8 mouse cellular contexts compared by ENCODE assay signal in genomic region chr2:104096256-104096655, GRCm38 (mm10). TPM values are rescaled to one million over a fixed set of nuclear protein-coding genes. Genes with fewer than 3 reads are reported as not detected.
A peak's percentile ranks its signal among the peaks of the same experiment; 100 is the strongest.
DNase-seq lines count a peak whose midpoint lies in the region; ATAC-seq lines count a peak whose summit lies in the region.

No protein-coding gene starts in this region.

- ATAC-seq in heart, embryonic 12.5 days (ENCODE audit: insufficient number of reproducible peaks, low FRiP score), result no peak
- ATAC-seq in hindbrain, embryonic 15.5 days (ENCODE audit: low FRiP score, low read depth), result no peak
- ATAC-seq in midbrain, embryonic 11.5 days (ENCODE audit: low FRiP score), result peak; percentile 54; the same call in 1 of the 2 replicates

- peak overlapping the region; percentile 60 for H3K4me3 ChIP-seq in heart, embryonic 12.5 days
- peak overlapping the region; percentile 43 for H3K4me3 ChIP-seq in hindbrain, embryonic 15.5 days
- H3K4me3 ChIP-seq in midbrain, embryonic 11.5 days (ENCODE audit: low read depth, low read length), result peak overlapping the region; percentile 43

- no peaks in the 10 kb centered on the region for H3K27me3 ChIP-seq in heart, embryonic 12.5 days (replicated peaks)
- no peaks in the 10 kb centered on the region for H3K27me3 ChIP-seq in hindbrain, embryonic 15.5 days
- H3K27me3 ChIP-seq in midbrain, embryonic 11.5 days (ENCODE audit: control insufficient read depth, insufficient read depth, low read length), result no peaks in the 10 kb centered on the region

- H3K27ac ChIP-seq in heart, embryonic 12.5 days (ENCODE audit: poor library complexity, severe bottlenecking), result peak overlapping the region; percentile 97
- peak overlapping the region; percentile 76 for H3K27ac ChIP-seq in hindbrain, embryonic 15.5 days (replicated peaks)
- H3K27ac ChIP-seq in midbrain, embryonic 11.5 days (ENCODE audit: low read depth, low read length), result peak overlapping the region; percentile 78

- peak overlapping the region; percentile 83 for H3K9ac ChIP-seq in heart, embryonic 12.5 days
- peak overlapping the region; percentile 49 for H3K9ac ChIP-seq in hindbrain, embryonic 15.5 days
- H3K9ac ChIP-seq in midbrain, embryonic 11.5 days (ENCODE audit: low read length), result peak overlapping the region; percentile 67

- no peaks in the 10 kb centered on the region for H3K36me3 ChIP-seq in heart, embryonic 12.5 days
- H3K36me3 ChIP-seq in hindbrain, embryonic 15.5 days, result no peaks in the 10 kb centered on the region
- H3K36me3 ChIP-seq in midbrain, embryonic 11.5 days (ENCODE audit: control insufficient read depth, insufficient read depth, low read length), result no peaks in the 10 kb centered on the region

- H3K4me2 ChIP-seq in heart, embryonic 12.5 days, result peak overlapping the region; percentile 71
- peak overlapping the region; percentile 64 for H3K4me2 ChIP-seq in hindbrain, embryonic 15.5 days
- peak overlapping the region; percentile 60 for H3K4me2 ChIP-seq in midbrain, embryonic 11.5 days

- H3K9me3 ChIP-seq in heart, embryonic 12.5 days (replicated peaks), result no peaks in the 10 kb centered on the region
- no peaks in the 10 kb centered on the region for H3K9me3 ChIP-seq in hindbrain, embryonic 15.5 days
- H3K9me3 ChIP-seq in midbrain, embryonic 11.5 days (ENCODE audit: control insufficient read depth, low read length), result no peaks in the 10 kb centered on the region

- H3K4me1 ChIP-seq in heart, embryonic 12.5 days (replicated peaks), result peaks cover 30% of the 10 kb centered on the region
- peaks cover 11% of the 10 kb centered on the region for H3K4me1 ChIP-seq in hindbrain, embryonic 15.5 days (replicated peaks)
- H3K4me1 ChIP-seq in midbrain, embryonic 11.5 days (ENCODE audit: control insufficient read depth, insufficient read depth, low read length), result peaks cover 9% of the 10 kb centered on the region; the same call in 1 of the 2 replicates

- intact Hi-C loops in heart, postnatal 25 days (cut with DNase I), result loop anchor here (1.0 to 10.0 kb wide), 3 partner anchors 26 to 61 kb away; partner anchors contain the start of gene A930018P22Rik

- 21% methylated on average over 10 of the region's 10 CpGs for WGBS in heart, embryonic 12.5 days
- WGBS in hindbrain, embryonic 15.5 days, result 39% methylated on average over 10 of the region's 10 CpGs
- WGBS in midbrain, embryonic 11.5 days, result 41% methylated on average over 10 of the region's 10 CpGs

- DNase-seq in heart, postnatal 25 days (ENCODE audit: low spot score), result no peak
- peak; percentile 19 for DNase-seq in Muller cell, postnatal 12 days (ENCODE audit: inconsistent ontology term)
- DNase-seq in midbrain, embryonic 11.5 days (ENCODE audit: low spot score, missing footprints), result peak; percentile 88
- no peak for DNase-seq in left cerebral cortex, adult 11 months (ENCODE audit: low spot score)
- no peak for DNase-seq in cerebellum, adult 9-10 months
- no peak for DNase-seq in cerebellum, postnatal 14 days

RNA-seq across cellular contexts. Expression of gene Cd59a, which starts 0.7 kb away (rescaled TPM):
- polyA plus RNA-seq in heart, embryonic 12.5 days (2016; fragmentation: Nextera tagmentation; extraction: Ambion mirVana), result 83.3 and 85.1 TPM in 2 replicates
- total RNA-seq in heart, postnatal 25 days (2021), result 10 to 100 TPM; 48.8 to 49.2 TPM
- 15.6 and 15.9 TPM in 2 replicates for polyA plus RNA-seq in hindbrain, embryonic 15.5 days (2015; fragmentation: Nextera tagmentation; extraction: Ambion mirVana)
- 29.2 and 31.2 TPM in 2 replicates for polyA plus RNA-seq in midbrain, embryonic 11.5 days (2014; fragmentation: Nextera tagmentation; extraction: Ambion mirVana)

RNA-seq across cellular contexts. Expression of gene A930018P22Rik, which starts 26.3 kb away (rescaled TPM):
- polyA plus RNA-seq in heart, embryonic 12.5 days (2016; fragmentation: Nextera tagmentation; extraction: Ambion mirVana), result 0.36 and 0.55 TPM in 2 replicates
- under 1 TPM; 0.42 to 0.56 TPM for total RNA-seq in heart, postnatal 25 days (2021)
- not detected in 2 replicates for polyA plus RNA-seq in hindbrain, embryonic 15.5 days (2015; fragmentation: Nextera tagmentation; extraction: Ambion mirVana)
- polyA plus RNA-seq in midbrain, embryonic 11.5 days (2014; fragmentation: Nextera tagmentation; extraction: Ambion mirVana), result 0.16 and 0.34 TPM in 2 replicates

RNA-seq across cellular contexts. Expression of gene Cd59b, which starts 26.6 kb away (rescaled TPM):
- 4.9 and 7.0 TPM in 2 replicates for polyA plus RNA-seq in heart, embryonic 12.5 days (2016; fragmentation: Nextera tagmentation; extraction: Ambion mirVana)
- total RNA-seq in heart, postnatal 25 days (2021), result 1 to 10 TPM; 1.4 to 3.4 TPM
- 2.3 and 3.5 TPM in 2 replicates for polyA plus RNA-seq in hindbrain, embryonic 15.5 days (2015; fragmentation: Nextera tagmentation; extraction: Ambion mirVana)
- 1.9 and 5.6 TPM in 2 replicates for polyA plus RNA-seq in midbrain, embryonic 11.5 days (2014; fragmentation: Nextera tagmentation; extraction: Ambion mirVana)

RNA-seq across cellular contexts. Expression of gene Gm10799, which starts 27.9 kb away (rescaled TPM):
- polyA plus RNA-seq in heart, embryonic 12.5 days (2016; fragmentation: Nextera tagmentation; extraction: Ambion mirVana), result not detected in 2 replicates
- total RNA-seq in heart, postnatal 25 days (2021), result not detected
- polyA plus RNA-seq in hindbrain, embryonic 15.5 days (2015; fragmentation: Nextera tagmentation; extraction: Ambion mirVana), result not detected in 2 replicates
- polyA plus RNA-seq in midbrain, embryonic 11.5 days (2014; fragmentation: Nextera tagmentation; extraction: Ambion mirVana), result not detected in 2 replicates

RNA-seq across cellular contexts. Expression of gene Gm10912, which starts 30.6 kb away (rescaled TPM):
- polyA plus RNA-seq in heart, embryonic 12.5 days (2016; fragmentation: Nextera tagmentation; extraction: Ambion mirVana), result not detected in 2 replicates
- under 1 TPM in 1 of 2 experiments, not detected in 1; 0.25 TPM for total RNA-seq in heart, postnatal 25 days (2021)
- not detected in 2 replicates for polyA plus RNA-seq in hindbrain, embryonic 15.5 days (2015; fragmentation: Nextera tagmentation; extraction: Ambion mirVana)
- polyA plus RNA-seq in midbrain, embryonic 11.5 days (2014; fragmentation: Nextera tagmentation; extraction: Ambion mirVana), result not detected in 2 replicates

Comparison
In these comparisons a context has a peak if more than half of its experiments do, and no peak if none do; other contexts are left out.
1. DNase-seq: peak in Muller cell, postnatal 12 days (single experiment) and midbrain, embryonic 11.5 days (single experiment); none in heart, postnatal 25 days (single experiment), left cerebral cortex, adult 11 months (single experiment), cerebellum, adult 9-10 months (single experiment) and cerebellum, postnatal 14 days (0 of 2).
2. Peak in every context shown above with its lines, with median percentiles within 50 percentile points of each other: H3K27ac ChIP-seq, H3K4me2 ChIP-seq, H3K4me3 ChIP-seq and H3K9ac ChIP-seq.